Mouse (Mus musculus): ENCODE measurements at regions not wholly inside any gene's neighbourhood (a gene's known extent, or its start where the extent isn't known, plus 50 kb on each side); places are given as distances from the start of the nearest gene placed in this dataset.

GRCm38 (mm10) chr15:59746290-59746689 lies 270.1 kb downstream of the 4933412E24Rik start:
- H3K9me3 ChIP-seq (ENCODE audit: low read length): no peaks in the 10 kb centered on the region
- no peak for ATAC-seq (ENCODE audit: low FRiP score)
- TF ChIP-seq CTCF (IDR thresholded peaks at IDR 0.05): no peak

GRCm38 (mm10) chr15:59744411-59744931 lies 271.9 kb downstream of the 4933412E24Rik start:
- no peak overlapping the region for H3K4me2 ChIP-seq (ENCODE audit: low read depth, low read length, poor library complexity, severe bottlenecking)
- no peak overlapping the region for H3K9ac ChIP-seq (replicated peaks; ENCODE audit: low read length, poor library complexity, severe bottlenecking)
- no peaks in the 10 kb centered on the region for H3K27me3 ChIP-seq (ENCODE audit: insufficient read depth, low read length)
- H3K36me3 ChIP-seq (ENCODE audit: insufficient read depth, low read length): no peaks in the 10 kb centered on the region
- H3K27ac ChIP-seq (ENCODE audit: low read depth, low read length): no peak overlapping the region
- TF ChIP-seq CTCF (IDR thresholded peaks at IDR 0.05): no peak
- DNase-seq (ENCODE audit: low spot score) (no peak), ATAC-seq (ENCODE audit: low FRiP score) (no peak)
- 77% methylated on average over 5 of the region's 5 CpGs for WGBS
- H3K9me3 ChIP-seq (ENCODE audit: low read length): no peaks in the 10 kb centered on the region
- H3K4me1 ChIP-seq (ENCODE audit: insufficient read depth, low read length): no peaks in the 10 kb centered on the region
- H3K4me3 ChIP-seq (ENCODE audit: low read depth, low read length): no peak overlapping the region

More at GRCm38 (mm10) chr15:59746290-59746689, 270.1 kb downstream of the 4933412E24Rik start:
- WGBS: 74% methylated on average over 9 of the region's 9 CpGs
- Histone ChIP-seq H3K36me3 (ENCODE audit: insufficient read depth, low read length) (no peaks in the 10 kb centered on the region), H3K4me1 (ENCODE audit: insufficient read depth, low read length) (no peaks in the 10 kb centered on the region), H3K4me3 (ENCODE audit: low read depth, low read length) (no peak overlapping the region), H3K27me3 (ENCODE audit: insufficient read depth, low read length) (no peaks in the 10 kb centered on the region), H3K4me2 (ENCODE audit: low read depth, low read length, poor library complexity, severe bottlenecking) (no peak overlapping the region), H3K27ac (ENCODE audit: low read depth, low read length) (no peak overlapping the region), H3K9ac (replicated peaks; ENCODE audit: low read length, poor library complexity, severe bottlenecking) (no peak overlapping the region)
- DNase-seq (ENCODE audit: low spot score): no peak

GRCm38 (mm10) chr15:59739197-59739596 lies 277.2 kb downstream of the 4933412E24Rik start:
- Histone ChIP-seq H3K4me1 (ENCODE audit: insufficient read depth, low read length) (no peaks in the 10 kb centered on the region), H3K27ac (ENCODE audit: low read depth, low read length) (no peak overlapping the region), H3K4me2 (ENCODE audit: low read depth, low read length, poor library complexity, severe bottlenecking) (no peak overlapping the region), H3K9me3 (ENCODE audit: low read length) (no peaks in the 10 kb centered on the region), H3K4me3 (ENCODE audit: low read depth, low read length) (no peak overlapping the region), H3K36me3 (ENCODE audit: insufficient read depth, low read length) (no peaks in the 10 kb centered on the region), H3K9ac (replicated peaks; ENCODE audit: low read length, poor library complexity, severe bottlenecking) (no peak overlapping the region), H3K27me3 (ENCODE audit: insufficient read depth, low read length) (no peaks in the 10 kb centered on the region)
- 86% methylated on average over 5 of the region's 5 CpGs for WGBS
- no peak for ATAC-seq (ENCODE audit: low FRiP score)
- DNase-seq (ENCODE audit: low spot score): no peak
- no peak for TF ChIP-seq CTCF (IDR thresholded peaks at IDR 0.05)

GRCm38 (mm10) chr15:59737247-59737646 lies 279.2 kb downstream of the 4933412E24Rik start:
- TF ChIP-seq CTCF (IDR thresholded peaks at IDR 0.05): no peak
- Histone ChIP-seq H3K27ac (ENCODE audit: low read depth, low read length) (no peak overlapping the region), H3K4me2 (ENCODE audit: low read depth, low read length, poor library complexity, severe bottlenecking) (no peak overlapping the region), H3K27me3 (ENCODE audit: insufficient read depth, low read length) (no peaks in the 10 kb centered on the region), H3K4me1 (ENCODE audit: insufficient read depth, low read length) (no peaks in the 10 kb centered on the region), H3K36me3 (ENCODE audit: insufficient read depth, low read length) (no peaks in the 10 kb centered on the region), H3K9me3 (ENCODE audit: low read length) (no peaks in the 10 kb centered on the region), H3K4me3 (ENCODE audit: low read depth, low read length) (no peak overlapping the region), H3K9ac (replicated peaks; ENCODE audit: low read length, poor library complexity, severe bottlenecking) (no peak overlapping the region)
- no peak for DNase-seq (ENCODE audit: low spot score)
- WGBS: 87% methylated on average over 4 of the region's 4 CpGs
- no peak for ATAC-seq (ENCODE audit: low FRiP score)

GRCm38 (mm10) chr15:59734376-59734775 lies 282.0 kb downstream of the 4933412E24Rik start:
- ATAC-seq (ENCODE audit: low FRiP score) (no peak), DNase-seq (ENCODE audit: low spot score) (no peak)
- WGBS: 78% methylated on average over 1 of the region's 1 CpGs
- H3K4me3 ChIP-seq (ENCODE audit: low read depth, low read length): no peak overlapping the region
- no peaks in the 10 kb centered on the region for H3K36me3 ChIP-seq (ENCODE audit: insufficient read depth, low read length)
- H3K9me3 ChIP-seq (ENCODE audit: low read length): no peaks in the 10 kb centered on the region
- H3K9ac ChIP-seq (replicated peaks; ENCODE audit: low read length, poor library complexity, severe bottlenecking): no peak overlapping the region
- no peak for TF ChIP-seq CTCF (IDR thresholded peaks at IDR 0.05)
- no peaks in the 10 kb centered on the region for H3K4me1 ChIP-seq (ENCODE audit: insufficient read depth, low read length)
- no peak overlapping the region for H3K4me2 ChIP-seq (ENCODE audit: low read depth, low read length, poor library complexity, severe bottlenecking)
- H3K27ac ChIP-seq (ENCODE audit: low read depth, low read length): no peak overlapping the region
- H3K27me3 ChIP-seq (ENCODE audit: insufficient read depth, low read length): no peaks in the 10 kb centered on the region

GRCm38 (mm10) chr15:59733932-59734331 lies 282.5 kb downstream of the 4933412E24Rik start:
- 91% methylated on average over 3 of the region's 3 CpGs for WGBS
- no peak overlapping the region for H3K27ac ChIP-seq (ENCODE audit: low read depth, low read length)
- no peak overlapping the region for H3K4me2 ChIP-seq (ENCODE audit: low read depth, low read length, poor library complexity, severe bottlenecking)
- no peak overlapping the region for H3K4me3 ChIP-seq (ENCODE audit: low read depth, low read length)
- H3K27me3 ChIP-seq (ENCODE audit: insufficient read depth, low read length): no peaks in the 10 kb centered on the region
- ATAC-seq (ENCODE audit: low FRiP score) (no peak), DNase-seq (ENCODE audit: low spot score) (no peak)
- no peak overlapping the region for H3K9ac ChIP-seq (replicated peaks; ENCODE audit: low read length, poor library complexity, severe bottlenecking)
- TF ChIP-seq CTCF (IDR thresholded peaks at IDR 0.05): no peak
- H3K9me3 ChIP-seq (ENCODE audit: low read length): no peaks in the 10 kb centered on the region
- H3K36me3 ChIP-seq (ENCODE audit: insufficient read depth, low read length): no peaks in the 10 kb centered on the region
- no peaks in the 10 kb centered on the region for H3K4me1 ChIP-seq (ENCODE audit: insufficient read depth, low read length)
